Mouse (Mus musculus) neural tube, embryonic 12.5 days (tissue): ENCODE data around the gene Tnnt3. TPM values are rescaled to one million over a fixed set of nuclear protein-coding genes. Genes with fewer than 3 reads are reported as not detected.
A peak's percentile ranks its signal among the peaks of the same experiment; 100 is the strongest.

Source experiments
- ATAC-seq: fragments of 200-750 bp; cut with Nextera tagmentation; 2 replicates; pipeline ENCODE4 v1.8.0; 2017; ENCODE audit warnings: low read depth, mild to moderate bottlenecking, moderate TSS enrichment, moderate library complexity; ENCODE audit not compliant: low FRiP score
- H3K27ac ChIP-seq: fragments of 300-500 bp; sonication (generic); 2 replicates; pipeline ENCODE4 v1.5.1; 2016
- H3K27me3 ChIP-seq: fragments of 300-500 bp; sonication (generic); replicated peaks from 2 replicates; pipeline ENCODE4 v1.6.1; 2016; ENCODE audit warnings: mild to moderate bottlenecking
- H3K36me3 ChIP-seq: fragments of 300-500 bp; sonication (generic); 2 replicates; pipeline ENCODE4 v1.6.1; 2016; ENCODE audit warnings: mild to moderate bottlenecking
- H3K4me1 ChIP-seq: fragments of 300-500 bp; sonication (generic); 2 replicates; pipeline ENCODE4 v1.6.1; 2016
- H3K4me2 ChIP-seq: fragments of 300-500 bp; sonication (generic); replicated peaks from 2 replicates; pipeline ENCODE4 v1.6.1; 2016; ENCODE audit warnings: mild to moderate bottlenecking
- H3K4me3 ChIP-seq: fragments of 300-500 bp; sonication (generic); 2 replicates; pipeline ENCODE4 v1.5.1; 2016
- H3K9ac ChIP-seq: fragments of 300-500 bp; sonication (generic); 2 replicates; pipeline ENCODE4 v1.6.1; 2016; ENCODE audit warnings: mild to moderate bottlenecking
- H3K9me3 ChIP-seq: fragments of 300-500 bp; sonication (generic); 2 replicates; pipeline ENCODE4 v1.6.1; 2016; ENCODE audit warnings: mild to moderate bottlenecking
- WGBS: fragments of 180-500 bp; shearing (Covaris S2); methylation state at CpG from one replicate; pipeline ENCODE4 v1.1.7; 2016; 5-methylcytosine and 5-hydroxymethylcytosine counted together
- polyA plus RNA-seq: library from polyadenylated mRNA; unstranded; fragments of >200 nt; fragmentation: Nextera tagmentation; extraction: Ambion mirVana; gene quantifications from 2 replicates; pipeline ENCODE4 v1.2.1, GENCODE M21; 2016

Tnnt3 gene
- 5.7 and 8.7 TPM in 2 replicates for polyA plus RNA-seq

DNA sequence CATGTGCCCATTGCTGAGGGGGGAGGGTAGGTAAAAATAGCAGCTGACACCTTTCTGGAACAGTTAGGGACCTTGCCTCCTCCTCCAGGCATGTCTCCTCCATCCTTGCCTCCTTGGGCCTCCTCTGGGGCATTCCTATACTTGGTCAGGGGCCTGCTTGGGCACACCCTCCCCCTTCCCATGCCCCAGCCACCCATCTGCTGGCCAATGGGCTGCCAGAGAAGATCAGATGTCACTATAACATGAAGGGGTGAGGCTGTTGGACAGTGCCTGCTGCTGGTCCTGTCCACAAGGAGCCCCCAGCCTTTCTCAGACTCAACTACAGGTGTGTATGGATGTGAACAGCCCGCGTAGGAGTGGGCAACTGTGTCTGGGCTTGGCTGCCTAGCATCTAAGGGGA, at the start of gene Tnnt3:
Gene Tnnt3, plus strand, starts transcription at position 262 of the 400 bp plus-strand sequence.
- Histone ChIP-seq H3K27me3 (no peaks in the 10 kb centered on the region), H3K36me3 (no peaks in the 10 kb centered on the region), H3K9ac (no peak within 1 kb of the TSS), H3K9me3 (no peaks in the 10 kb centered on the region), H3K4me3 (no peak within 1 kb of the TSS), H3K4me1 (no peaks in the 10 kb centered on the region), H3K4me2 (no peak within 1 kb of the TSS), H3K27ac (no peak within 1 kb of the TSS)
- no peak for ATAC-seq
- WGBS, result 85% methylated on average over 2 of the region's 2 CpGs

DNA sequence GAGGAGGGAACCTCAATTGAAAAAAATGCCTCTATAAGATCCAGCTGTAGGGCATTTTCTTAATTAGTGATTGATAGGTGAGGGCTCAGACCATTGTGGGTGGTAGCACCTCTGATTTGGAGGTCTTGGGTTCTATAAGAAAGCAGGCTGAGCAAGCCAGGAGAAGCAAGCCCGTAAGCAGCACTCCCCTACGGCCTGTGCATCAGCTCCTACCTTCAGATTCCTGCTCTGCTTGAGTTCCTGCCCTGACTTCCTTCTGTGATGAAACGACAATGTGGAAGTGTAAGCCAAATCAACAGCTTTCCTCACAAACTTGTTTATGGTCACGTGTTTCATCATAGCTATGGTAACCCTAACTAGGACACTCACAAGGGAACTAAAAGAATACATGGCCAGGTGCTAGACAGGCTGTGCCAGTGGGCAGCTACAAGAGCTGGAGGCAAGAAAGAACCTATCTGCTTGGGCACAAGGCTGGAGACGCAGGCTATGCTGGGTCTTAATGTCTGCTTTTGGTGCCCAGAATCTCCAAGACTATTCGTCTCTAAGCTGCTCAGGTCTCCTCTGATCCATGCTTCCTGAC, 49.5 kb upstream of the Tnnt3 start:
- H3K9ac ChIP-seq, result no peak overlapping the region
- no peaks in the 10 kb centered on the region for H3K4me1 ChIP-seq
- no peaks in the 10 kb centered on the region for H3K27me3 ChIP-seq
- H3K9me3 ChIP-seq, result no peaks in the 10 kb centered on the region
- no peak for ATAC-seq
- H3K4me3 ChIP-seq, result no peak overlapping the region
- H3K27ac ChIP-seq, result no peak overlapping the region
- WGBS, result 82% methylated on average over 6 of the region's 6 CpGs
- H3K4me2 ChIP-seq, result no peak overlapping the region
- no peaks in the 10 kb centered on the region for H3K36me3 ChIP-seq

DNA sequence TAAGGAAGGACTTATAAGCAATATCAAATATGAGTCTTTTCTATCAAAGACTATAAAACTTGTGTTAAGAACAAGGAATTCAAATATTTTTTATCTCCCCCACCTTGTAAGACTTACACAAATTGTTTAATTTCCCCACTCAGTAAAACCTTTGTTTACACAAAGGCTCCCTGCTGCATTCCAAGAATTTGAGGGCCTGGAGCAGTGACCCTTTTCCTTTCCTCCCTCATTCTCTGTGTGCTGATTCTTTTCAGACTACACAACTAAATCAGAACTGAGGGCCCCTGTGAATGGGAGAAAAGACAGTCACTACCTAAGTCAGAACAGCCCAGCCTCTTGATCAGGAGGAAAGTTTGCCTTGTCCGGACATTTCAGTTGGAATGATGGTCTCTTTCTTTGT, 43.9 kb upstream of the Tnnt3 start:
- Histone ChIP-seq H3K9me3 (no peaks in the 10 kb centered on the region), H3K4me1 (0 out of 2 replicates have a peak, but pooled peaks cover 12% of the 10 kb centered on the region), H3K27ac (no peak overlapping the region), H3K36me3 (no peaks in the 10 kb centered on the region), H3K4me3 (no peak overlapping the region), H3K4me2 (no peak overlapping the region), H3K27me3 (no peaks in the 10 kb centered on the region), H3K9ac (no peak overlapping the region)
- no peak for ATAC-seq
- 25% methylated on average over 1 of the region's 1 CpGs for WGBS

DNA sequence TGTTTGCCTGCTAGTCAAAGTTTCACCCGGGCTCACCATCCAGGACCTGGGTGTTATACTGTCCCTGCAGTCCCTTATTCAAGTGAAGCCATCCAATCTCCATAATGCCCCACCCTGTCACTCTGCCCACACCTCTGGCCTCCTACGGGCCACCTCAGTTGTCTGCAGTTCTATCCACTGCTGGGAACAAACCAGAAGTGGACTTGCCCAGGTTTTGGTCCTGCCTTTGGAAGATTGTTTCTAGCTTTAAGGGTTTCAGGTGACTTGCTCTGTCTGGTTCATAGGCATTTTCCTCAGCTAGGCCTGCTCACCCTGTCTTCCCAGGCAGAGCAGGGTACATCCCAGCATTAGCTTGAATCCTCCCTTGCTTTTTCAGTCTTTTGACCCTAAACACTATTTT, 43.4 kb upstream of the Tnnt3 start:
- no peak for ATAC-seq
- Histone ChIP-seq H3K27ac (no peak overlapping the region), H3K4me1 (0 out of 2 replicates have a peak, but pooled peaks cover 12% of the 10 kb centered on the region), H3K36me3 (no peaks in the 10 kb centered on the region), H3K27me3 (no peaks in the 10 kb centered on the region), H3K9me3 (no peaks in the 10 kb centered on the region), H3K9ac (no peak overlapping the region), H3K4me2 (no peak overlapping the region), H3K4me3 (no peak overlapping the region)
- 54% methylated on average over 2 of the region's 2 CpGs for WGBS

DNA sequence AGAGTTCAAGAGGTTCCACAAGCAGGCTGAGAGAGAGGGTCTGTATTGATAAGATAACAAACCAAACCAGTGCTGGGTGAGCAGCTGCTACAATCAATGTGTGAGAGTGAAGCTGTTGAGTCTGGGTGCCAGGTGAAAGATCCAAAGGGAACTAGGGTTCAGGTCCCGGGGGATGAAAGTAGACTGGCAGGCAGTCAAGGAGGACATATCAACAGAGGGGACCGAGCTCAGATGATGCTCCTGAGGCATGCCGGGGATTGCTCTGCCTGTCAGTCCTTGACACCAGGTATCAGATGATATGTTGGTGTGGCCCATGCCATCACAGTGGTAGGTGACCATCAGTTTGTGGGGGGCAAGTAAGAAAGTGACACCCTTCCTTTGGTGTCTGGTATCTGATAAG, 41.8 kb upstream of the Tnnt3 start:
- Histone ChIP-seq H3K4me1 (0 out of 2 replicates have a peak, but pooled peaks cover 12% of the 10 kb centered on the region), H3K36me3 (no peaks in the 10 kb centered on the region), H3K4me3 (no peak overlapping the region), H3K4me2 (no peak overlapping the region), H3K9me3 (no peaks in the 10 kb centered on the region), H3K9ac (no peak overlapping the region), H3K27me3 (no peaks in the 10 kb centered on the region), H3K27ac (no peak overlapping the region)
- WGBS, result 86% methylated on average over 3 of the region's 3 CpGs
- ATAC-seq, result no peak

DNA sequence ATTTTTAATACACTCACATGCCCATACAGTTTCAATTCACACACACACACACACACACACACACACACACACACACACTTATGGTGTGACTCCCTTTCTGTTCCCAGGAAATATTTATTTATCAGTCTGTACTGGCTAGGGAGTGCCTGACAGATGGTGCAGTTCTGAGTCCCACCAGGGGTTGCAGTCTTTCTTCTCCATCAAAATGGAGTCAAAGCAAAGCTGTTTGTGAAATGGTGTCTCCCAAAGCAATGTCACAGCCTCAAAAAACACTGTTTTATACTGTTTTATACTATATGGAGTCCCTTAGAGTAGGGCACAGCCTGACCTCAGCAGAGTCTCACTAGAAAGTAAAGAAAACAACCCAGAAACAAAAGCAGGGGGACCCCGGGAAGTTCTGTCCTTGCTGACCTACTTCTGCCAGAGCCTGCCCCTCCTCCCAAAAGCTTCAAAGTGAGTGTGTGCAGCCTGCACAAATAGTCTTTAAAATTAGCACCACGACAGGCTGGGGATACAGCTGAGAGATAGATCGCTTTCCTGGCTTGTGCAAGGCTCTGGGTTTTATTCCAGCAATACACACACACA, 41.3 kb upstream of the Tnnt3 start:
- 0 out of 2 replicates have a peak, but pooled peaks have one; percentile 44 for ATAC-seq
- no peak overlapping the region for H3K4me2 ChIP-seq
- H3K27ac ChIP-seq, result no peak overlapping the region
- H3K9ac ChIP-seq, result no peak overlapping the region
- no peaks in the 10 kb centered on the region for H3K36me3 ChIP-seq
- H3K4me1 ChIP-seq, result 0 out of 2 replicates have a peak, but pooled peaks cover 12% of the 10 kb centered on the region
- 32% methylated on average over 3 of the region's 3 CpGs for WGBS
- no peak overlapping the region for H3K4me3 ChIP-seq
- no peaks in the 10 kb centered on the region for H3K9me3 ChIP-seq
- no peaks in the 10 kb centered on the region for H3K27me3 ChIP-seq

DNA sequence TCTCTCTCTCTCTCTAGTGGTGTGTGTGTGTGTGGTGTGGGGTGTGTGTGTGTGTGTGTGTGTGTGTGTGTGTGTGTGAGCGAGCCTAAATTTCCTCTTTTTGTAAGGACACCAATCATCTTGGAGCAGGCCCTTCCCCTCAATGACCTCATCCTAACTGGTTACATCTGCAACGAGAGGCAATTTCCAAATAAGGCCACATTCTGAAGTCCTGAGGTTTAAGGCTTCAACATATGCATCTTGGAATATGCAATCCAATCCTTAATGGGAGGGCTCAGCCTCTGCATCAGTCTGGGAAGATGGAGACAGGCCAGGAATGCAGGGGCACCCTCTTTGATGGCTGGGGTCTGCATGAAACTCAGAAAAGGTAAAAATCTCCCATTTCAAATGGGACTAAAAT, 40.6 kb upstream of the Tnnt3 start:
- ATAC-seq, result no peak
- H3K9me3 ChIP-seq, result no peaks in the 10 kb centered on the region
- 0 out of 2 replicates have a peak, but pooled peaks cover 12% of the 10 kb centered on the region for H3K4me1 ChIP-seq

DNA sequence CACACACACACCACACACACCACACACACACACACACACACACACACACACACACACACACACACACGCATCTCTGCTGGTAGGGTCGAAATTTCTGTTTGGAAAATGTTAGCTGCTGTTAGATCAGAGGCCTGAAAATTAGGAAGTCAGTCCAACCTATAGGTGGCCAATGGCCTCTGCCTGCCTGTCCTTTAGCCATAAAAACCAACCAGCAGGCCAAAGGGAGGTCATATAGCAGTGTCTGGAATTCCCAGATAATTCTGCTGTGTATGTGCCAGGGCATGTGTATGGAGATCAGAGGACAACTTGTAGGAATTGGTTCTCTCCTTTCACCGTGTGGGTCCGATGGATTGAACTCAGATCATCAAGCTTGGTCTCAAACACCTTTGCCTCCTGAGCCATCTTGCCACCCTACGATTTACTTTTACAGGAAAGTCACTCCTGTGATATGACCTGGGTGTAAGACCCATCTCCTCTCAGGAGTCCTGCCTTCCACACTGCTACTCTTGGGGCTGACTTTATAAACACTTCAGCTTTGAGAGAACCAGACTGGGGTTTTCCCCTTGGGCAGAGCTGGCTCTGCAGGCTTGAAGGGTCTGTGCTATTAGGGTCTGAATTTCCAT, 39.8 kb upstream of the Tnnt3 start:
- H3K27ac ChIP-seq, result no peak overlapping the region
- H3K4me3 ChIP-seq, result no peak overlapping the region
- H3K4me2 ChIP-seq, result no peak overlapping the region
- 89% methylated on average over 5 of the region's 5 CpGs for WGBS
- no peak for ATAC-seq
- H3K27me3 ChIP-seq, result no peaks in the 10 kb centered on the region
- H3K9me3 ChIP-seq, result no peaks in the 10 kb centered on the region
- H3K36me3 ChIP-seq, result no peaks in the 10 kb centered on the region
- 0 out of 2 replicates have a peak, but pooled peaks cover 12% of the 10 kb centered on the region for H3K4me1 ChIP-seq
- no peak overlapping the region for H3K9ac ChIP-seq

More for the DNA sequence above, 40.6 kb upstream of the Tnnt3 start:
- no peak overlapping the region for H3K4me2 ChIP-seq
- H3K27ac ChIP-seq, result no peak overlapping the region
- H3K36me3 ChIP-seq, result no peaks in the 10 kb centered on the region
- 48% methylated on average over 2 of the region's 2 CpGs for WGBS
- no peak overlapping the region for H3K4me3 ChIP-seq
- H3K27me3 ChIP-seq, result no peaks in the 10 kb centered on the region
- no peak overlapping the region for H3K9ac ChIP-seq

DNA sequence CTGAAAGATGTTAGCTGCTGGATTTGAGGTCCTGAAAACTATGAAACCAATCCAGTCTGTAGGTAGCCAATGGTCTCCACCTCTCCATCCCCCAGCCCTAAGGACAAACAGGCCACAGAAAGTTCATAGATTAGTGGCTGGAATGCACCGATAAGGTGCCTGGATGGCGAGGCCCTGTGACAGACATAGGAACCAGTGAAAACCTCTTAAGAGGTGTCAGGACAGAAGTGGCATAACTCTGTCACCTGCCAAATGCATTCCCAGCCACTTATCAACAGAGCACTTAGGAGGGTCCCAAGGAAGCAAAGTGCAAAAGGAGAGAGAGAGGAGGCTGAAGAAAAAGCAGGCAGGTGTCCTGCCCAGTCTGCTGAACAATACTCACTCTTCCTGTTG, 39.3 kb upstream of the Tnnt3 start:
- Histone ChIP-seq H3K9me3 (no peaks in the 10 kb centered on the region), H3K4me3 (no peak overlapping the region), H3K4me1 (0 out of 2 replicates have a peak, but pooled peaks cover 12% of the 10 kb centered on the region), H3K27ac (no peak overlapping the region), H3K36me3 (no peaks in the 10 kb centered on the region), H3K27me3 (no peaks in the 10 kb centered on the region), H3K9ac (no peak overlapping the region), H3K4me2 (no peak overlapping the region)
- WGBS, result 89% methylated on average over 2 of the region's 2 CpGs
- ATAC-seq, result no peak

DNA sequence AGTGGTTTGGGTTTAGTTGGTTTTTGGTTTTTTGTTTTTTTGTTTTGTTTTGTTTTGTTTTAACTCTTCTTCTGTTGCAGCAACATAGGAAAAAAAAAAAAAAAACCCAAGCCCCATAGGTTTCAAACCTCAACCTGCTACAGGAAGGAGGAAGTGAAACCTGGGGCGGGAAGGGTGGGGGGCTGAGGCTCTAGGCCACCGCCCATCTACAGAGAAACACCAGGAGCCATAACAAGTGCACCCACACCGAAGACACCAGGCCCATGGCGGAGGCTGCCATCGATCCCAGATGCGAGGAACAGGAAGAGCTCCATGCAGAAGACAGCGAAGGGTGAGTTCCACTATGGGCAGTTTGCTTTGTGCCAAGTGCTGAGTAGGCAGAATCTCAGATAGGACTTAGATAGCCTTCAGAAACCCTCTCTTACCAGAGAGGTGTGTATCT, 38.0 kb upstream of the Tnnt3 start, which contains the start of gene Lsp1:
Gene Lsp1, plus strand, starts transcription at position 174 of the 442 bp plus-strand sequence.
- ATAC-seq, result no peak
- Histone ChIP-seq H3K27me3 (no peaks in the 10 kb centered on the region), H3K9ac (no peak within 1 kb of the TSS), H3K36me3 (no peaks in the 10 kb centered on the region), H3K4me1 (0 out of 2 replicates have a peak, but pooled peaks cover 12% of the 10 kb centered on the region), H3K4me3 (no peak within 1 kb of the TSS), H3K27ac (no peak within 1 kb of the TSS), H3K4me2 (no peak within 1 kb of the TSS), H3K9me3 (no peaks in the 10 kb centered on the region)
- WGBS, result 93% methylated on average over 7 of the region's 7 CpGs

DNA sequence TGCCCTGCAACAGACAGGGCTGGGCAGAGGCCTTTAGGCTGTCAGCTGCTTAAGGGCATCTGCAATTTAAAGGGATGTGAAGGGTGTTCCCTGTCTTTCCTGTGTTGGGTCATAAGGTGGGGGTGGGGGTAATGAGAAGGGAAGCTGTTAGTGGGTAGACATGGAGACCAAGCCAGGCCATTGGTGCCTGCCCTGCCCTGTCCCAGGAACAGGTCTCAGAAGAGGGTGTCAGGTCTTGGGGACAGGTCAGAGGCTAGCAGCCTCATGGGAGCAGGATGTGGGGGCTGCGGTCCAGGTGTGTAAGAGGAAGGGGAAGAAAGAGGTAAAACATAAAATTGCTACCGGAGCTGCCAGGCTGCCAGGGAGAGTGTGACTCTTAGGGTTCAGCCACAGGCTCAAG, 37.2 kb upstream of the Tnnt3 start:
- Histone ChIP-seq H3K36me3 (no peaks in the 10 kb centered on the region), H3K27me3 (no peaks in the 10 kb centered on the region), H3K4me3 (no peak overlapping the region), H3K4me2 (no peak overlapping the region), H3K4me1 (0 out of 2 replicates have a peak, but pooled peaks cover 8% of the 10 kb centered on the region), H3K9me3 (no peaks in the 10 kb centered on the region), H3K27ac (no peak overlapping the region), H3K9ac (no peak overlapping the region)
- WGBS, result 94% methylated on average over 2 of the region's 2 CpGs
- ATAC-seq, result no peak

DNA sequence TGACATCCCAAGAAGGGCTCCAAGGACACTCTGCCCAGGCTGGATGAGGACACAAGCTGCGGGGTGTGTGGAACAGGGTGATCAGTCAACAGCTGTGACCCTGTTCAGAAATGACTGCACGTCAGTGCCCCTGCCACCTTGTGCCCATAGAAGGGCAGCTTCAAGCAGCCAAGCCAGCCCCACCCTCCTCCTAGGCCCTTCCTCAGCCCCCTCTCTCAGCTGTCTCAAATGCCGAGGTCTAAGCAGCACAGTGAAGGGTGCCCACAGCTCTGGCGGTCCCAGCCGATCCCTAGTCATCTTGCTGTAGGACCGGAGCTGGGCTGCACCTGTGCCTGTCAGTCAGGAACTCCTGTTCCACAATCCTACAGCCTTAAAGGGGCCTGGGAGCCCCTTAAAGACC, 36.4 kb upstream of the Tnnt3 start:
- no peak overlapping the region for H3K4me2 ChIP-seq
- WGBS, result 86% methylated on average over 6 of the region's 6 CpGs
- H3K27me3 ChIP-seq, result no peaks in the 10 kb centered on the region
- H3K27ac ChIP-seq, result no peak overlapping the region
- no peaks in the 10 kb centered on the region for H3K36me3 ChIP-seq
- H3K9ac ChIP-seq, result no peak overlapping the region
- 0 out of 2 replicates have a peak, but pooled peaks cover 1% of the 10 kb centered on the region for H3K4me1 ChIP-seq
- no peak for ATAC-seq
- H3K4me3 ChIP-seq, result no peak overlapping the region
- no peaks in the 10 kb centered on the region for H3K9me3 ChIP-seq
